Mouse (Mus musculus): ENCODE measurements around the gene Vmn2r89. TPM values are rescaled to one million over a fixed set of nuclear protein-coding genes. Genes with fewer than 3 reads are reported as not detected.
"Not testable (repeated sequence)": the region's sequence is repeated elsewhere in the genome, so short reads cannot be mapped to it uniquely, and the experiment has no call there.

Vmn2r89 gene
- polyA plus RNA-seq, 1 experiment from 2014 or later: not detected

DNA sequence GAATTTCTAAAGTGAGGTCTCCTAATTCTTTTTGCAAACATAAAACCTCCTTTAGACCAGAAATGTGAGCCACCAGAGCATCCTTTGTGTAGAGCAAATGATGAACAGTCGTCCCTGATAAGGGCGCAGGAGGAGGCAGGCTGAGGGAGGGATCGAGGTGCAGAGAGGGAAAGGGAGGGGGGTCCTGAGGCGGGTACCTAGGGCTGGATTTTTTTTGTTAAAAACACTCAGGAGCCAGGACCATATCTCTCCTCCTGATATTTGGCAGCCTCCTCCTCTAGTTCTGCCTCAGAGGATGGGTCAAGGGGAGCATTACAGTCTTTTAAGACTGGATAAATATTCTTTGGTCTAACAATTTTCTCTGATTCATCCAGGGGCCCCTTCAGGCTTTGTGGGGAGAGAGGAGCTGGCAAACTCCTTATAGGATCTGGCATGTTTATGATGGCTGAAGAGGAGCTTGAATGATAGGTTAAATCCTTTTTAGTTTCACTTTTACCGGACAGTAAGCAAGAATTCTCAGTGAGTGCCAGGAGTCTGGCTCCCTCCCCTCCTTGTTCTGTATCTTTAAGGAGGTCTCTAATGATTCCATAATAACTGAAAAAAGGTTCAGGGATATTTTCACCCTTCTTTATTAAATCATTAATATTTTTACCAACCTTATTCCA lies 30.5 kb downstream of the Vmn2r89 start:
- no peaks in the 10 kb centered on the region for H3K36me3 ChIP-seq (ENCODE audit: control insufficient read depth, insufficient read depth, low read length)
- no peak overlapping the region for H3K9ac ChIP-seq (ENCODE audit: low read depth, low read length)
- no peak for ATAC-seq (ENCODE audit: low FRiP score, low TSS enrichment)
- no peaks in the 10 kb centered on the region for H3K27me3 ChIP-seq (ENCODE audit: control insufficient read depth, insufficient read depth, low read length)
- 38% methylated on average over 5 of the region's 5 CpGs for WGBS
- no peaks in the 10 kb centered on the region for H3K9me3 ChIP-seq (ENCODE audit: control insufficient read depth, low read length)
- H3K4me3 ChIP-seq (ENCODE audit: low read length): no peak overlapping the region
- H3K27ac ChIP-seq (ENCODE audit: low read depth, low read length): no peak overlapping the region
- peak overlapping the region; percentile 19; the same call in 1 of the 2 replicates for H3K4me2 ChIP-seq (replicated peaks; ENCODE audit: low read depth, low read length)
- H3K4me1 ChIP-seq (ENCODE audit: control insufficient read depth, insufficient read depth, low read length): no peaks in the 10 kb centered on the region

- H3K4me1 ChIP-seq (ENCODE audit: control insufficient read depth, insufficient read depth, low read length); ATAC-seq (ENCODE audit: low FRiP score, low TSS enrichment); H3K36me3 ChIP-seq (ENCODE audit: control insufficient read depth, insufficient read depth, low read length); H3K9me3 ChIP-seq (ENCODE audit: control insufficient read depth, low read length); H3K4me3 ChIP-seq (ENCODE audit: low read length); H3K9ac ChIP-seq (ENCODE audit: low read depth, low read length); H3K27ac ChIP-seq (ENCODE audit: low read depth, low read length); H3K4me2 ChIP-seq (replicated peaks; ENCODE audit: low read depth, low read length); H3K27me3 ChIP-seq (ENCODE audit: control insufficient read depth, insufficient read depth, low read length): not testable (repeated sequence)
- 87% methylated on average over 10 of the region's 10 CpGs for WGBS
Observed at GRCm38 (mm10) chr14:51482971-51483381, 31.3 kb downstream of the Vmn2r89 start.

GRCm38 (mm10) chr14:51483671-51484070 lies 32.0 kb downstream of the Vmn2r89 start:
- Histone ChIP-seq H3K4me1 (ENCODE audit: control insufficient read depth, insufficient read depth, low read length) (no peaks in the 10 kb centered on the region), H3K27me3 (ENCODE audit: control insufficient read depth, insufficient read depth, low read length) (no peaks in the 10 kb centered on the region), H3K36me3 (ENCODE audit: control insufficient read depth, insufficient read depth, low read length) (no peaks in the 10 kb centered on the region), H3K27ac (ENCODE audit: low read depth, low read length) (no peak overlapping the region), H3K9ac (ENCODE audit: low read depth, low read length) (no peak overlapping the region), H3K4me2 (replicated peaks; ENCODE audit: low read depth, low read length) (no peak overlapping the region), H3K4me3 (ENCODE audit: low read length) (no peak overlapping the region), H3K9me3 (ENCODE audit: control insufficient read depth, low read length) (no peaks in the 10 kb centered on the region)
- ATAC-seq (ENCODE audit: low FRiP score, low TSS enrichment): no peak
- 87% methylated on average over 1 of the region's 1 CpGs for WGBS

DNA sequence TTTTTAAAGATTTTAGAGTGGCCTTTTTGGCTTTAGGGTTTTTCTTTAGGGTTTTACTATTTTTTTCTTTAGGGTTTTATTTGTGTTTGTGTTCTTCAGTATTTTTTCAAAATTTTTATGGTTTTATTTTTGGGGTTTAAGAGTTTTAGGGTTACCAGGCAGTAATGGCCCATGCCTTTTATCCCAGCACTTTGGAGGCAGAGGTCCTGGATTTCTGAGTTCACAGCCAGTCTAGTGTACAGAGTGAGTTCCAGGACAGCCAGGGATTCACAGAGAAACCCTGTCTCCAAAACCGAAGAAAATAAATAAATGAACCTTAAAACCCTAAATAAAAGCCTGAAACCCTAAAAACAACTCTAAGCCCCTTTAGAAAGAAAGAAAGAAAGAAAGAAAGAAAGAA lies 34.5 kb downstream of the Vmn2r89 start:
- Histone ChIP-seq H3K36me3 (ENCODE audit: control insufficient read depth, insufficient read depth, low read length) (no peaks in the 10 kb centered on the region), H3K27me3 (ENCODE audit: control insufficient read depth, insufficient read depth, low read length) (no peaks in the 10 kb centered on the region), H3K4me3 (ENCODE audit: low read length) (no peak overlapping the region), H3K4me2 (replicated peaks; ENCODE audit: low read depth, low read length) (no peak overlapping the region), H3K9me3 (ENCODE audit: control insufficient read depth, low read length) (no peaks in the 10 kb centered on the region), H3K4me1 (ENCODE audit: control insufficient read depth, insufficient read depth, low read length) (no peaks in the 10 kb centered on the region), H3K9ac (ENCODE audit: low read depth, low read length) (no peak overlapping the region), H3K27ac (ENCODE audit: low read depth, low read length) (no peak overlapping the region)
- no peak for ATAC-seq (ENCODE audit: low FRiP score, low TSS enrichment)
- WGBS: 84% methylated on average over 1 of the region's 1 CpGs

DNA sequence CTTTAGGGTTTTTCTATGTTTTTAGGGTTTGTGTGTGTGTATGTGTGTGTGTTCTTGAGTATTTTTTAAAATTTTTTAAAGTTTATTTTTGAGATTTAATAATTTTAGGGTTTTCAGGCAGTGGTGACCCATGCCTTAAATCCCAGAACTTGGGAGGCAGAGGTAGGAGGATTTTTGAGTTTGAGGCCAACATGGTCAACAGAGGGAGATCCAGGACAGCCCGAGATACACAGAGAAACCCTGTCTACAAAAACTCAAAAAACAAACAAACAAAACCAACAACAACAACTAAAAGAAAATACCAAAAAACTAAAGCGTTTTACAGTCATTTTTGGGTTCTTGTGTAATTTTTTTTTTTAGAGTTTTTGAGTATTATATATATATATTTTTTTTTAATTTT lies 44.1 kb downstream of the Vmn2r89 start:
- Histone ChIP-seq H3K4me2 (replicated peaks; ENCODE audit: low read depth, low read length) (no peak overlapping the region), H3K27me3 (ENCODE audit: control insufficient read depth, insufficient read depth, low read length) (no peaks in the 10 kb centered on the region), H3K9me3 (ENCODE audit: control insufficient read depth, low read length) (no peaks in the 10 kb centered on the region), H3K4me3 (ENCODE audit: low read length) (no peak overlapping the region), H3K36me3 (ENCODE audit: control insufficient read depth, insufficient read depth, low read length) (no peaks in the 10 kb centered on the region), H3K27ac (ENCODE audit: low read depth, low read length) (no peak overlapping the region), H3K4me1 (ENCODE audit: control insufficient read depth, insufficient read depth, low read length) (no peaks in the 10 kb centered on the region), H3K9ac (ENCODE audit: low read depth, low read length) (no peak overlapping the region)
- no peak for ATAC-seq (ENCODE audit: low FRiP score, low TSS enrichment)
- WGBS: 85% methylated on average over 2 of the region's 2 CpGs

- H3K9ac ChIP-seq (ENCODE audit: low read depth, low read length): no peak overlapping the region
- 89% methylated on average over 1 of the region's 1 CpGs for WGBS
- H3K36me3 ChIP-seq (ENCODE audit: control insufficient read depth, insufficient read depth, low read length): no peaks in the 10 kb centered on the region
- no peak overlapping the region for H3K4me2 ChIP-seq (replicated peaks; ENCODE audit: low read depth, low read length)
- no peaks in the 10 kb centered on the region for H3K4me1 ChIP-seq (ENCODE audit: control insufficient read depth, insufficient read depth, low read length)
- H3K27me3 ChIP-seq (ENCODE audit: control insufficient read depth, insufficient read depth, low read length): no peaks in the 10 kb centered on the region
- H3K27ac ChIP-seq (ENCODE audit: low read depth, low read length): no peak overlapping the region
- ATAC-seq (ENCODE audit: low FRiP score, low TSS enrichment): no peak
- H3K4me3 ChIP-seq (ENCODE audit: low read length): no peak overlapping the region
- no peaks in the 10 kb centered on the region for H3K9me3 ChIP-seq (ENCODE audit: control insufficient read depth, low read length)
Observed at GRCm38 (mm10) chr14:51496955-51497354, 45.3 kb downstream of the Vmn2r89 start.

DNA sequence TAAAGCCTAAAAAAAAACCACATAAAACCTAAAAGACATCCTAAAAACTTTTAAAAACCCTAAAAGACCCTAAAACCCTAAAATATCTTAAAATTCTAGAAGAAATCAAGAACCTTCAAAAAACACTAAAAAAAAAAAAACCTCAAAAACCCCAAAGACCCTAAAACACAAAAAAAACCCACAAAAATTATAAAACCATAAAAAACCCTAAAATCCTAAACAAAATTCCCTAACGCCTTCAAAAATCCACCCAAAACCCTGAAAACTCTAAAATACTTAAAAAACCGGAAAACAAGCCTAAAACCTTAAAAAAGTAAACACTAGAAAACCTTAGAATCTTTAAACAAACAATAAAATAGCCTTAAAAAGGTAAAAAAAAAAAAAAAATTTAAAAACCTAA lies 46.3 kb downstream of the Vmn2r89 start:
- no peaks in the 10 kb centered on the region for H3K27me3 ChIP-seq (ENCODE audit: control insufficient read depth, insufficient read depth, low read length)
- H3K9me3 ChIP-seq (ENCODE audit: control insufficient read depth, low read length): no peaks in the 10 kb centered on the region
- WGBS: 92% methylated on average over 2 of the region's 2 CpGs
- H3K4me3 ChIP-seq (ENCODE audit: low read length): no peak overlapping the region
- no peak overlapping the region for H3K4me2 ChIP-seq (replicated peaks; ENCODE audit: low read depth, low read length)
- no peaks in the 10 kb centered on the region for H3K36me3 ChIP-seq (ENCODE audit: control insufficient read depth, insufficient read depth, low read length)
- no peak overlapping the region for H3K27ac ChIP-seq (ENCODE audit: low read depth, low read length)
- no peak overlapping the region for H3K9ac ChIP-seq (ENCODE audit: low read depth, low read length)
- no peak for ATAC-seq (ENCODE audit: low FRiP score, low TSS enrichment)
- no peaks in the 10 kb centered on the region for H3K4me1 ChIP-seq (ENCODE audit: control insufficient read depth, insufficient read depth, low read length)

- Histone ChIP-seq H3K27ac (ENCODE audit: low read depth, low read length) (no peak overlapping the region), H3K4me3 (ENCODE audit: low read length) (no peak overlapping the region), H3K9ac (ENCODE audit: low read depth, low read length) (no peak overlapping the region), H3K27me3 (ENCODE audit: control insufficient read depth, insufficient read depth, low read length) (no peaks in the 10 kb centered on the region), H3K4me2 (replicated peaks; ENCODE audit: low read depth, low read length) (no peak overlapping the region), H3K9me3 (ENCODE audit: control insufficient read depth, low read length) (no peaks in the 10 kb centered on the region), H3K36me3 (ENCODE audit: control insufficient read depth, insufficient read depth, low read length) (no peaks in the 10 kb centered on the region), H3K4me1 (ENCODE audit: control insufficient read depth, insufficient read depth, low read length) (no peaks in the 10 kb centered on the region)
- no peak for ATAC-seq (ENCODE audit: low FRiP score, low TSS enrichment)
- WGBS: 80% methylated on average over 2 of the region's 2 CpGs
Observed at GRCm38 (mm10) chr14:51499707-51500275, 48.1 kb downstream of the Vmn2r89 start.

DNA sequence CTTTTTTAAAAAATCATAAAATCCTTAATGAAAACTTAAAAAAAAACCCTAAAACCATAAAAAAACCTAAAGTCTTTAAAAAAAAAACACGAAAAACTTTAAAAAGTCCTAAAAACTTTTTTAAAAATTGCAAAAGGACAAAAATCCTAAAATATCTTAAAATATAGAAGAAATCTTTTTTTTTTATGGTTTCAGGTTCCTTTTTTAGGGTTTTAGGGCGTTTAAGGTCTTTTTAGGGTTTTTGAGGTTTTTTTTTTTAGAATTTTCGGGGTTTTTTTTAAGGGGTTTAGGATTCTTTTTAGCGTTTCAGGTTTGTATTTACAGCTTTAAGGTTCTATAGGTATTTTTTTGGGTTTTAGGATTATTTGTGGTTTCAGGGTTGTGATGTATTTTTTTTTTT lies 48.8 kb downstream of the Vmn2r89 start:
- Histone ChIP-seq H3K9me3 (ENCODE audit: control insufficient read depth, low read length) (no peaks in the 10 kb centered on the region), H3K27ac (ENCODE audit: low read depth, low read length) (no peak overlapping the region), H3K4me2 (replicated peaks; ENCODE audit: low read depth, low read length) (no peak overlapping the region), H3K9ac (ENCODE audit: low read depth, low read length) (no peak overlapping the region), H3K27me3 (ENCODE audit: control insufficient read depth, insufficient read depth, low read length) (no peaks in the 10 kb centered on the region), H3K36me3 (ENCODE audit: control insufficient read depth, insufficient read depth, low read length) (no peaks in the 10 kb centered on the region), H3K4me1 (ENCODE audit: control insufficient read depth, insufficient read depth, low read length) (no peaks in the 10 kb centered on the region), H3K4me3 (ENCODE audit: low read length) (no peak overlapping the region)
- no peak for ATAC-seq (ENCODE audit: low FRiP score, low TSS enrichment)
- WGBS: 93% methylated on average over 4 of the region's 4 CpGs

All from kidney, embryonic 14.5 days (tissue).